Mouse (Mus musculus): ENCODE measurements around the gene Slc44a5.

The Slc44a5 gene

GRCm38 (mm10) chr3:153973171-153973948 is at the start of gene Slc44a5:
Gene Slc44a5, plus strand, starts transcription at chr3:153973436.
- no peak for DNase-seq (ENCODE audit: inconsistent age in 2 of 2, low spot score in 1 of 2)

GRCm38 (mm10) chr3:153926333-153926732 is 46.9 kb upstream of the Slc44a5 start:
- DNase-seq (ENCODE audit: inconsistent age in 2 of 2, low spot score in 1 of 2) = no peak

- no peak for DNase-seq (ENCODE audit: inconsistent age in 2 of 2, low spot score in 1 of 2)
Observed at GRCm38 (mm10) chr3:153929526-153929925, 43.7 kb upstream of the Slc44a5 start.

GRCm38 (mm10) chr3:153932461-153932860 is 40.8 kb upstream of the Slc44a5 start:
- no peak for DNase-seq (ENCODE audit: inconsistent age in 2 of 2, low spot score in 1 of 2)

GRCm38 (mm10) chr3:153935878-153936277 is 37.4 kb upstream of the Slc44a5 start:
- DNase-seq (ENCODE audit: inconsistent age in 2 of 2, low spot score in 1 of 2) = no peak

GRCm38 (mm10) chr3:153937116-153937810 is 36.0 kb upstream of the Slc44a5 start:
- no peak for DNase-seq (ENCODE audit: inconsistent age in 2 of 2, low spot score in 1 of 2)

- DNase-seq (ENCODE audit: inconsistent age in 2 of 2, low spot score in 1 of 2) = no peak
Observed at GRCm38 (mm10) chr3:153940021-153940420, 33.2 kb upstream of the Slc44a5 start.

- no peak for DNase-seq (ENCODE audit: inconsistent age in 2 of 2, low spot score in 1 of 2)
Observed at GRCm38 (mm10) chr3:153940486-153940885, 32.8 kb upstream of the Slc44a5 start.

- no peak for DNase-seq (ENCODE audit: inconsistent age in 2 of 2, low spot score in 1 of 2)
Observed at GRCm38 (mm10) chr3:153941613-153942012, 31.6 kb upstream of the Slc44a5 start.

GRCm38 (mm10) chr3:153943003-153943640 is 30.1 kb upstream of the Slc44a5 start:
- DNase-seq (ENCODE audit: inconsistent age in 2 of 2, low spot score in 1 of 2) = peak in 1 of 2 experiments; percentile 76

GRCm38 (mm10) chr3:153943901-153944334 is 29.3 kb upstream of the Slc44a5 start:
- no peak for DNase-seq (ENCODE audit: inconsistent age in 2 of 2, low spot score in 1 of 2)

- DNase-seq (ENCODE audit: inconsistent age in 2 of 2, low spot score in 1 of 2) = peak; percentile 100
Observed at GRCm38 (mm10) chr3:153944335-153944990, 28.8 kb upstream of the Slc44a5 start, which contains the start of gene Acadm. Gene Acadm, minus strand, starts transcription at chr3:153944632.

GRCm38 (mm10) chr3:153947271-153947670 is 26.0 kb upstream of the Slc44a5 start:
- no peak for DNase-seq (ENCODE audit: inconsistent age in 2 of 2, low spot score in 1 of 2)

- DNase-seq (ENCODE audit: inconsistent age in 2 of 2, low spot score in 1 of 2) = peak in 1 of 2 experiments; percentile 53
Observed at GRCm38 (mm10) chr3:153948176-153948575, 25.1 kb upstream of the Slc44a5 start.

- DNase-seq (ENCODE audit: inconsistent age in 2 of 2, low spot score in 1 of 2) = peak in 1 of 2 experiments; percentile 28
Observed at GRCm38 (mm10) chr3:153957916-153958315, 15.3 kb upstream of the Slc44a5 start.

GRCm38 (mm10) chr3:153959035-153959730 is 14.1 kb upstream of the Slc44a5 start:
- peak in 1 of 2 experiments; percentile 80 for DNase-seq (ENCODE audit: inconsistent age in 2 of 2, low spot score in 1 of 2)

- no peak for DNase-seq (ENCODE audit: inconsistent age in 2 of 2, low spot score in 1 of 2)
Observed at GRCm38 (mm10) chr3:153959731-153960207, 13.5 kb upstream of the Slc44a5 start.

GRCm38 (mm10) chr3:153960884-153961283 is 12.4 kb upstream of the Slc44a5 start:
- DNase-seq (ENCODE audit: inconsistent age in 2 of 2, low spot score in 1 of 2) = peak in 1 of 2 experiments; percentile 16

- DNase-seq (ENCODE audit: inconsistent age in 2 of 2, low spot score in 1 of 2) = peak in 1 of 2 experiments; percentile 58
Observed at GRCm38 (mm10) chr3:153961632-153962389, 11.4 kb upstream of the Slc44a5 start.
